Mouse (Mus musculus) embryonic facial prominence, embryonic 12.5 days (tissue): ENCODE data around the gene Parp2. TPM values are rescaled to one million over a fixed set of nuclear protein-coding genes. Genes with fewer than 3 reads are reported as not detected.
A peak's percentile ranks its signal among the peaks of the same experiment; 100 is the strongest.

Source experiments
- ATAC-seq: fragments of 200-750 bp; cut with Nextera tagmentation; 2 replicates; pipeline ENCODE4 v1.8.0; 2017; ENCODE audit not compliant: insufficient number of reproducible peaks, insufficient read depth, low FRiP score, low TSS enrichment
- H3K27ac ChIP-seq: fragments of 300-500 bp; sonication (generic); 2 replicates; pipeline ENCODE4 v1.5.1; 2016; ENCODE audit warnings: mild to moderate bottlenecking
- H3K27me3 ChIP-seq: fragments of 300-500 bp; sonication (generic); 2 replicates; pipeline ENCODE4 v1.6.1; 2016; ENCODE audit warnings: mild to moderate bottlenecking, moderate library complexity
- H3K36me3 ChIP-seq: fragments of 300-500 bp; sonication (generic); 2 replicates; pipeline ENCODE4 v1.6.1; 2016; ENCODE audit warnings: mild to moderate bottlenecking
- H3K4me1 ChIP-seq: fragments of 300-500 bp; sonication (generic); 2 replicates; pipeline ENCODE4 v1.6.1; 2016
- H3K4me2 ChIP-seq: fragments of 300-500 bp; sonication (generic); replicated peaks from 2 replicates; pipeline ENCODE4 v1.6.1; 2016; ENCODE audit warnings: mild to moderate bottlenecking, moderate library complexity
- H3K4me3 ChIP-seq: fragments of 300-500 bp; sonication (generic); 2 replicates; pipeline ENCODE4 v1.5.1; 2016; ENCODE audit warnings: mild to moderate bottlenecking
- H3K9ac ChIP-seq: fragments of 300-500 bp; sonication (generic); 2 replicates; pipeline ENCODE4 v1.6.1; 2016; ENCODE audit warnings: mild to moderate bottlenecking, moderate library complexity
- H3K9me3 ChIP-seq: fragments of 300-500 bp; sonication (generic); 2 replicates; pipeline ENCODE4 v1.6.1; 2016; ENCODE audit warnings: mild to moderate bottlenecking, moderate library complexity
- WGBS: fragments of 180-500 bp; shearing (Covaris S2); methylation state at CpG from one replicate; pipeline ENCODE4 v1.1.7; 2016; 5-methylcytosine and 5-hydroxymethylcytosine counted together
- polyA plus RNA-seq: library from polyadenylated mRNA; unstranded; fragments of >200 nt; fragmentation: Nextera tagmentation; extraction: Ambion mirVana; gene quantifications from 2 replicates; pipeline ENCODE4 v1.2.1, GENCODE M21; 2016

The Parp2 gene
- 63.8 and 67.6 TPM in 2 replicates for polyA plus RNA-seq

- Histone ChIP-seq H3K4me1 (no peaks in the 10 kb centered on the region; the same call in 1 of the 2 replicates), H3K27me3 (no peaks in the 10 kb centered on the region), H3K27ac (peak within 1 kb of the TSS; percentile 90), H3K4me3 (peak within 1 kb of the TSS; percentile 53), H3K4me2 (peak within 1 kb of the TSS; percentile 51), H3K36me3 (peaks cover 24% of the 10 kb centered on the region; the same call in 1 of the 2 replicates), H3K9me3 (no peaks in the 10 kb centered on the region), H3K9ac (peak within 1 kb of the TSS; percentile 65)
- peak; percentile 99 for ATAC-seq
- WGBS = under 1% methylated on average over 42 of the region's 42 CpGs
Observed at GRCm38 (mm10) chr14:50807487-50808072, at the start of gene Parp2, which contains the start of gene Ccnb1ip1. Gene Parp2 (plus strand): TSS chr14:50807841. Gene Ccnb1ip1 (minus strand): TSS chr14:50807732.

- H3K36me3 ChIP-seq = peaks cover 6% of the 10 kb centered on the region; the same call in 1 of the 2 replicates
- no peak for ATAC-seq
- no peak overlapping the region for H3K27ac ChIP-seq
- no peak overlapping the region for H3K4me2 ChIP-seq
- H3K9ac ChIP-seq = no peak overlapping the region
- no peaks in the 10 kb centered on the region for H3K27me3 ChIP-seq
- 73% methylated on average over 5 of the region's 5 CpGs for WGBS
- no peaks in the 10 kb centered on the region for H3K4me1 ChIP-seq
- no peaks in the 10 kb centered on the region for H3K9me3 ChIP-seq
- no peak overlapping the region for H3K4me3 ChIP-seq
Observed at GRCm38 (mm10) chr14:50758416-50759085, 49.1 kb upstream of the Parp2 start.

GRCm38 (mm10) chr14:50765736-50766135, 41.9 kb upstream of the Parp2 start:
- Histone ChIP-seq H3K4me1 (no peaks in the 10 kb centered on the region), H3K27me3 (no peaks in the 10 kb centered on the region), H3K27ac (no peak overlapping the region), H3K9me3 (no peaks in the 10 kb centered on the region), H3K4me2 (no peak overlapping the region), H3K9ac (no peak overlapping the region), H3K4me3 (no peak overlapping the region), H3K36me3 (peaks cover 56% of the 10 kb centered on the region)
- no peak for ATAC-seq
- 98% methylated on average over 6 of the region's 6 CpGs for WGBS

- no peaks in the 10 kb centered on the region for H3K9me3 ChIP-seq
- no peak for ATAC-seq
- no peak overlapping the region for H3K4me3 ChIP-seq
- no peak overlapping the region for H3K27ac ChIP-seq
- no peak overlapping the region for H3K4me2 ChIP-seq
- 83% methylated on average over 2 of the region's 2 CpGs for WGBS
- no peaks in the 10 kb centered on the region for H3K27me3 ChIP-seq
- H3K4me1 ChIP-seq = no peaks in the 10 kb centered on the region
- peaks cover 75% of the 10 kb centered on the region for H3K36me3 ChIP-seq
- no peak overlapping the region for H3K9ac ChIP-seq
Observed at GRCm38 (mm10) chr14:50771342-50771741, 36.3 kb upstream of the Parp2 start.

GRCm38 (mm10) chr14:50782166-50782565, 25.5 kb upstream of the Parp2 start:
- no peaks in the 10 kb centered on the region for H3K9me3 ChIP-seq
- no peak overlapping the region for H3K9ac ChIP-seq
- H3K27me3 ChIP-seq = no peaks in the 10 kb centered on the region
- no peak overlapping the region for H3K27ac ChIP-seq
- peaks cover 25% of the 10 kb centered on the region for H3K36me3 ChIP-seq
- no peak for ATAC-seq
- H3K4me2 ChIP-seq = no peak overlapping the region
- WGBS = 79% methylated on average over 3 of the region's 3 CpGs
- peaks cover 5% of the 10 kb centered on the region; the same call in 1 of the 2 replicates for H3K4me1 ChIP-seq
- no peak overlapping the region for H3K4me3 ChIP-seq

GRCm38 (mm10) chr14:50784391-50785250, 23.0 kb upstream of the Parp2 start:
- no peaks in the 10 kb centered on the region for H3K27me3 ChIP-seq
- no peak overlapping the region for H3K27ac ChIP-seq
- H3K9me3 ChIP-seq = no peaks in the 10 kb centered on the region
- H3K4me1 ChIP-seq = peaks cover 5% of the 10 kb centered on the region; the same call in 1 of the 2 replicates
- no peak for ATAC-seq
- H3K4me2 ChIP-seq = peak overlapping the region; percentile 53
- peak overlapping the region; percentile 77 for H3K4me3 ChIP-seq
- H3K36me3 ChIP-seq = peaks cover 15% of the 10 kb centered on the region
- H3K9ac ChIP-seq = peak overlapping the region; percentile 78
- WGBS = 30% methylated on average over 16 of the region's 16 CpGs

- H3K4me2 ChIP-seq = peak within 1 kb of the TSS; percentile 53
- H3K36me3 ChIP-seq = peaks cover 15% of the 10 kb centered on the region
- peak within 1 kb of the TSS; percentile 78 for H3K9ac ChIP-seq
- peak within 1 kb of the TSS; percentile 77 for H3K4me3 ChIP-seq
- under 1% methylated on average over 21 of the region's 21 CpGs for WGBS
- no peaks in the 10 kb centered on the region for H3K27me3 ChIP-seq
- H3K4me1 ChIP-seq = peaks cover 5% of the 10 kb centered on the region; the same call in 1 of the 2 replicates
- H3K9me3 ChIP-seq = no peaks in the 10 kb centered on the region
- H3K27ac ChIP-seq = no peak within 1 kb of the TSS
- peak; percentile 75 for ATAC-seq
Observed at GRCm38 (mm10) chr14:50785251-50785637, 22.4 kb upstream of the Parp2 start, which contains the start of gene Ttc5. Gene Ttc5 (minus strand): TSS chr14:50785519.

GRCm38 (mm10) chr14:50788157-50788556, 19.5 kb upstream of the Parp2 start:
- H3K36me3 ChIP-seq = no peaks in the 10 kb centered on the region
- H3K27me3 ChIP-seq = no peaks in the 10 kb centered on the region
- WGBS = 9% methylated on average over 2 of the region's 2 CpGs
- H3K4me1 ChIP-seq = peaks cover 5% of the 10 kb centered on the region; the same call in 1 of the 2 replicates
- no peak overlapping the region for H3K4me2 ChIP-seq
- H3K27ac ChIP-seq = no peak overlapping the region
- no peak overlapping the region for H3K4me3 ChIP-seq
- ATAC-seq = no peak
- no peak overlapping the region for H3K9ac ChIP-seq
- H3K9me3 ChIP-seq = no peaks in the 10 kb centered on the region

GRCm38 (mm10) chr14:50795261-50795935, 12.2 kb upstream of the Parp2 start:
- WGBS = 89% methylated on average over 24 of the region's 24 CpGs
- no peak overlapping the region for H3K4me2 ChIP-seq
- no peak overlapping the region for H3K27ac ChIP-seq
- no peaks in the 10 kb centered on the region for H3K27me3 ChIP-seq
- H3K4me1 ChIP-seq = no peaks in the 10 kb centered on the region
- no peak overlapping the region for H3K4me3 ChIP-seq
- no peaks in the 10 kb centered on the region for H3K36me3 ChIP-seq
- ATAC-seq = no peak
- no peaks in the 10 kb centered on the region for H3K9me3 ChIP-seq
- no peak overlapping the region for H3K9ac ChIP-seq

GRCm38 (mm10) chr14:50795965-50796364, 11.7 kb upstream of the Parp2 start:
- Histone ChIP-seq H3K4me3 (no peak overlapping the region), H3K9ac (no peak overlapping the region), H3K4me1 (no peaks in the 10 kb centered on the region), H3K27me3 (no peaks in the 10 kb centered on the region), H3K9me3 (no peaks in the 10 kb centered on the region), H3K36me3 (no peaks in the 10 kb centered on the region), H3K4me2 (no peak overlapping the region), H3K27ac (no peak overlapping the region)
- 83% methylated on average over 4 of the region's 4 CpGs for WGBS
- ATAC-seq = no peak

GRCm38 (mm10) chr14:50796464-50796863, 11.2 kb upstream of the Parp2 start:
- WGBS = 86% methylated on average over 1 of the region's 1 CpGs
- no peak overlapping the region for H3K4me2 ChIP-seq
- H3K4me3 ChIP-seq = no peak overlapping the region
- no peak overlapping the region for H3K27ac ChIP-seq
- no peak for ATAC-seq
- H3K36me3 ChIP-seq = no peaks in the 10 kb centered on the region
- no peaks in the 10 kb centered on the region for H3K9me3 ChIP-seq
- no peaks in the 10 kb centered on the region for H3K4me1 ChIP-seq
- no peak overlapping the region for H3K9ac ChIP-seq
- no peaks in the 10 kb centered on the region for H3K27me3 ChIP-seq
